Mouse (Mus musculus): Measurements from ENCODE around the gene Acin1.

Acin1 gene

DNA sequence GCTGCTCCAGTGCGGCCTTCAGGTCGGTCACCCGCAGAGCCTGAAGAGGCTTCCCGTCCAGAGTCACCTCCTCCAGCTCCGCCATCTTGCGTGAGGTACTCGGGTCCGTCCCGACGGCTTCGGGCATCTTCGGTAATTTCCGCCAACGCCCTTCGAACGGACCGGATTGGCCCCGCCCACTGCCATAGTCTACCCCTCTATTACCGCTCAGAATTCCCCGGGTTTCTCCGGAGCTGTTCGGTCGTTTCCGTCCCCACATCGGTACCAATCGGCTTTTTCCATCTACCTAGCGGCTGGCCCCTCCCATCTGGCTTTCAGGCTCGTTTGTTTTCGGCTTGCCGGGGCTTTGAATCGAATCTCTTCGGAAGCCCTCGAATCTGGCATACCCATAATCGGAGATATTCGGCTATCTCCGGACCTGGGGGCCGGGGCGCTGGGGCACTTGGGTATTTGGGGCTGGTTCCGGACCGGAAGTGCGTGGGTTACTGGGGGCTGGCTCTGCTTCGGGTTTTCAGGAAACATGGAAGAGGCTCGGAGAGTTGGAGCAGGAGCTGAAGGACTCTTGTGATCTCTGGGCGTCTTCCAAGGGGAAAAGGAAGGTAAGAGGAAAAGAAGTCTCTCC is at the start of gene Acin1:
Acin1 (minus strand) TSS at position 410 of the 622 bp plus-strand sequence.
- DNase-seq, result peak; percentile 100

DNA sequence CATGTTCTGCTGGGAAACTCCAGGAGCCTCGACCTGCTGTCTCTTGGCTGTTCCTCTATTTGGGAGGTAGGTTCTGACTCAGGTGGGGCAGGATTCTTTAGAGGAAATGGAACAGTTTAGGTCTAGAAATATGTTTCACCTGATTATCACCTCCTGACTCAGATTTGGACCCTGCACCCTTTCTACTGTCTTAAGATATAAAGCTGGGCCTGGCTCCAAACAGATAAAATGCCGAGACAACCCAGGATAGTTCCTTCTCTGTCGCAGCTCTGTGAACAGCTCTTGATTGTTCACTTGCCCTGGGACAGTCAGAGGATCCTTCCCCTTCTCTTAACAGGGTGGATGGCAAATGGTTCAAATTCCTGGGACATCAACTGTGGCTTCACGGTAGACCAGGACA is 48.5 kb upstream of the Acin1 start:
- no peak for DNase-seq

DNA sequence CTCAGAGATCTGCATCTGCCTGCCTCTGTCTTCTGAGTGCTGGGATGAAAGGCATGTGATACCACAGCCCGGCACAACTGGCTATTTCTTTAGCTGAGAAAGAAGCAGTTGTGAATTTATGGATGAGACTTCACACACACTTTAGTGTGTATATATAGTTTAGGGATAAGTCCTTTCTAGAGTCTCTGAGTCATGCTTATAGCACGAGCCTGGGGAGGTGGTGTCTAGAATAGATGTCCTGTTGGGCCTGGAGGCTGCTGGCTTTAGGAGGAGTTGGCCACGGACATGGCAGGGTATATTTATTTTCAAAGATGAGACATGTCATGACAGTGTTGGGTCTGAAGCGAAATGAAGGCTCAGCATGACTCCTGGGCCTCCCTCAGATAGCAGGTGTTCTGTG is 47.3 kb upstream of the Acin1 start:
- DNase-seq, result peak; percentile 48

DNA sequence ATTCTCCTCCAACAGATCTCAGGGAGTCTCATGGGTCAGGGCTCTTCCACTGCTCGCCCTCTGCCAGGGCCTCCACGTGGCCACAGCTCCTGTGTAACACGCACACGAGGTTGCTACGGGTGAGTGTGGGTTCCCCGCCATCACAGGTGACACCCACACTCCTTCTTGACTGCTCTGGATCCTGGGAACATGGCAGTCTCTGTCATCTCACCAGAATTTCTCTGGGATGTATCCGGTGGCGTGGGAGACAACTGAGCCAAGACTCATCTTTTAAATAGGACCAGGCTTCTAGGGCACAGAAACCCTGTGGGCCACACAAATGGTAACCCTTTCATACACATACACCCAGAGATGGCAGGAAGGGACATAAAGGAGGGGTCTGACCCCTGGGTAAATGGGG is 45.5 kb upstream of the Acin1 start:
- DNase-seq, result no peak

DNA sequence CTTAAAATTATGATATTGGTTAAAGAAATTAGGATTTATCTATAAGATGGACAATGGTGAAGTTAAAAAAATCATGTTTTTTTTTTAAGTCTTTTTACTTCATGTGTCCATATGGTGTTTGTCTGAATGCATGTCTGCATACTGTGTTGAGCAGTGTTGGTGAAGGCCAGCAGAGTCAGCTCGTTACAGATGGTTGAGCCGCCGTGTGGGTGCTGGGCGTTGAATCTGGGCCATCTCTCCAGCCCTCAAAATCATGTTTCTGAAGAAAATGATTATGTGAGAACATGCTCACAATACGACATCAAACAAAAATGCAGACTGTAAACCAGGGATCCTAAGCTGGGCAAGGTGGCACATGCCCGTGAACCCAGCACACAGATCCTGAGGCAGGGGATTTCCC is 43.6 kb upstream of the Acin1 start:
- peak; percentile 61 for DNase-seq

DNA sequence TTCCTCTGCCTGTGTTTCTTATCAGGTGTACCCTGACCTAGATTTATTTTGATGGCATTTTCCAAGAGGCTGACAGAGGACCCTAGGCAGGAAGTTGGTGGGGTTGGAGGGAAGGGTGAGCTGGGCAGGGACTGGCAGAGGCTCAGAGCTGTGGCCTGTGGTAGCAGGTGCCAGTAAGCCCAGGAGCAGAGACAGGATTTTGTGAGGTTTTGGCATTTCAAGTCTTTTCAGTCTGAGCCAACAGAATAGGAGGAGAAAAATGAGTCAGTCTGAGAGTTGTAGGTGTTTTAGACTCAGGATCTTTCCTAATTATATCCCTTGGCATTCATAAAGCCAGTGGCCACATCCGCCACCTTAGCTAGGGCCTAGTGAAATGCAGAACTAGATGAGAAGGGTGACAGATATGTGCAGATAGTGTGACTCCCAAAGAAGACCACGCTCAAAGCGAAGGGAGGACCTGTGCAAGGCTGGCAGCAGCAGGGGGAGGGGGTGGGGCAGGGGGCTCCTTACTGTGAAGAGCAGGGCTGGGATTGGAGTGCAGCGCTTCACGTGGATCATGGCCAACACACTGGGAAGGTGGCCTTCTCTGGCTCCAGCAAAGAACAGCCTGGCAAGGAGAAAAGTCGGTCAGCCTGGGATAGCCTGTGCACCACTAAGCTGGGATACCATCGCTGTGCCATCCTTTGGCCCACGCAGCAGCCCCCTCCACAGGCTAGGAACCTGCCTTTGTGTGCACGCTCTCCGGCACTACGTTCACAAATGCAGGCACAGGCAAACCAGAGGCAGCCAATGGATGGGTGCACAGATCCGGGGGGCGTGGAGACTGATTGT is 42.3 kb upstream of the Acin1 start:
- DNase-seq, result peak; percentile 67

DNA sequence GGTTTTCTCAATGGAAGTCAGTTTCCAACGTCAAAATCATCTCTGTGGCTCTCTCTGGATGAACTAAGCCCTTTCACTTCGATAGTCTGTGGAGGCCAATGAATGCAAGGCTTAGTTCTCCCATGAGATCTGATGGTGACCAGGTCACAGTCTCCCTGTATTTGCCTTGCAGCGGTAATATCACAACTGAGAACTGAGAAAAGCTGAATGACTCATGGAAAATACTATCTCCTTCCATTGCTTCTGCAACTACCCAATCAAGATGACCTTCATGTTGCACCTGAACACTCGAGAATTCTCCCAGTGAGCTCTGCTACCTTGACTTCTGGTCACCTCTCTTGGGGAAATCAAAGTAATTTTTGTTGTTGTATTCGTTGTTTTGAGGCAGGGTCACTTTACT is 40.8 kb upstream of the Acin1 start:
- no peak for DNase-seq

DNA sequence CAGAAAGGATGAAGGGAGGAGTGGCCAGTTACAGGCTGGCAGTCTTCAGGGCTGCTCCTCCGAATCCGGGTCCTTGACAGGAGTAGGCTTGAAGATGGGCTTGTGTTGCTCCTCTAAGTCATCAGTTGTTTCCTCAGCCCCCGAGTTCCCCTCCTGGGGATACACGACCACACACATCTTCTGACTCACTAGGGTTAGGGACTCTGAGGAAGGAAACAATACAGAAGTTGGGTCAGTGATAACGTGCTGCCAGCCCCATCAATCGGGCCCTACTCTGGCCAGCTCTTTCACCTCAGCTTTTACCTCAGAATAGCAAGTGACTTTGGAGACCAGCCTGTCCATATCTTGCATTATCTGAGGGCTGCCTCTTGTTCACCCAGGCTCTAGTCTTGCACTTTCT is 37.3 kb upstream of the Acin1 start:
- no peak for DNase-seq

DNA sequence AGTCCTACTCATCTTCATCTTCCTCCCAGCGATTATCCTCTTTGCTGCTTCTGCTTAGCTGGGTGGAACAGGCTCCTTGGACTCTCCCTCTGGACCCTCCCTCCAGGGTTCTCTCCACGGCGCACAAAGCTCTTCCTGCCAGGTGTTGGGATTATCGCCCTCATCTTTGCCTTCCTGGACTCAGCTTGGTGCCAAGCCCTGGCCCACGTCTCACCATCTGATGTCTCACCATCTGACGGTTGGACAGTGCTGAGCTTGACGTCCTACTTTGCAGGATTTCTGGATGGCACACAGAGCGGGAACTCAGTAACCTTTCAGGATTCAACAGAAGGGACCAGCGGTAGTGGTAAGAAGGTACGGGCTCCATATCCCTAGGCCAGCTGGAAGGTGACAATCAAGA is 35.0 kb upstream of the Acin1 start:
- no peak for DNase-seq

DNA sequence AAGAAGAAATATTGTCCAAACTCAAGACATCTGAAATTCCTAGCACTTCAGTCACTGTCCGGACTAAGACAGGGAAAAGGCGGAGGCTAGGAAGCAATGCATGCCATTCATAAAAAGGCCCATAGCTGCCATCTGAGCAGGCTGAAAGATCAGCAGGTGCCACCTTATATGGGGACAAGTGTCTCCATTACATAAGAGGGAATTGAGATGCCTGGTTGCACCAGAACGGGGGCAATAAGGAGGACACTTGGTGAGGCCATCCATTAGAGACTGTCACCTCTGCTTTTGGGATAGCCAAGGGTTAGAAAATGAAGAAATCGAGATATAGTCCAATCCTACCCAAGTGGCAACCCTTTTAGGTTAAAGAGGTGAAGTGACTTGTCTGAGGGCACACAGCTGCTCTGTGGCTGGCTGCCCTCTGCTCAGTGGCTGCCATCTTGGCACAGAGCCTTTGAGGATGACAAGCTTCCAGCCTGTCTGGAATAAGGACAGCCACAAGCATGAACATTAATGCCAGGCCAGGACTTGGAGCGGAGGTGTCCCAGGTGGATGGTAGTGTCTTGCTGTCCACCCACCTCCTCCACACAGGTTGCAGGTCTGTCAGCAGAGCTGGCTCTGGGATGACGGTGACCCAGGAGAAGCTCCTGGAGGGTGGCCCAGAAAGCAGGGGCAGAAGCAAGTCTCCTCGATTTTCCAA is 34.1 kb upstream of the Acin1 start:
- DNase-seq, result no peak

DNA sequence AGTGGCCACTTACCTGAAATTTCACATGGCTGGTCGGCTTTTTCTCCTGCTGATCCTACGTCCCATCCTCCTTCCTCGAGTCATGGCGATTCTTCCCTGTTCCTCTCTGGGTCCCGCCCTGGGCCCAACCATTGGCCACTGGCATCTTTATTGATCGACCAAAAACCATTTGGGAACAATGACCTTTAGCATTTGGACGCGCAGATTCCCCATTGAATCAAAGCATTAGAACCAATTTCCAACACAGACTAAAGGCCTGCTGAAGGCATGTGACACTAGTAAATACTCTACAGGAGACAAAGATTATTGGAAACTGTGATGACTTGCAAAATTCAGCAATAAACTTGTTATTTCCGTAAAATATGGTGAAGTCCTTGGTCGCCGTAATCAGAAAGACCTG is 33.3 kb upstream of the Acin1 start:
- DNase-seq, result no peak

DNA sequence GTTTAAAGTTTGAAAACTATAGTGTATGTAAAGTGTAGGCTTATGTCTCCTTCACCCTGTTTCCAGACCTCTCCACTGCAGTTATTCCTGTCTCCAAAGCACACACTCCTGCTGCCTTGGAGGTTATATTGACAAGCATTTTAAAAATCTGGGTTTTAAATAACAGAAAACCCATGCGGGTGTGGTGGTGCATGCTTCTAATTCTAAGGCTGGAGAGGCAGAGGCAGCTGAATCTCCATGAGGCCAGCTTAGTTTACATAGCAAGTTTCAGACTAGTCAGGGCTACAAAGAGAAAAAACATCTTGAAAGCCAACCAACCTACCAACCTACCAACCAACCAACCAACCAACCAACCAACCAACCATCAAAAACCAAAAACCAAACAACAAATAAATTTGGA is 28.7 kb upstream of the Acin1 start:
- no peak for DNase-seq

DNA sequence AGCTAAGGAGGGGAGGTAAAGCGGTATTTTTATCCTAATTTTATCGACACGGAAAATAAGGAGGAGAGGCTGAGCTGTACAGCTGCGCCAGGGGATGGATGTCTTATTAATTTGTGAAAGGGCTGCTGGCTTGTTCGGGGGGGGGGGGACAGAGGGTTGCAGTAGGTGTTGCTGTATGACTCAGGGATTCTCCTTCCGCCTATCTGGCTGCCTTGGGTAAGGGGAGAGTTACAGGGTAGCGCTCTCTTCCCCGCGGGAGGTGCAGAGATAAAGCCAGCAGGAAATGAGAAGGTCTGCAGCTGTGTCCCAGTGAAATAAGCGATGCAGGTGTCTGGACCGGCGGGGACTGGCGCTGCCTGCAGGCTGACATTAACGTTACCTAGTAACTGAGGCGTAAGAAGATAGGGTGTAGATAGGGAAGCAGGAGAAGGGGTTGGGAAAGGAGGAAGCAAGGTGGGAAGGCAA is 27.9 kb upstream of the Acin1 start:
- DNase-seq, result peak; percentile 35

DNA sequence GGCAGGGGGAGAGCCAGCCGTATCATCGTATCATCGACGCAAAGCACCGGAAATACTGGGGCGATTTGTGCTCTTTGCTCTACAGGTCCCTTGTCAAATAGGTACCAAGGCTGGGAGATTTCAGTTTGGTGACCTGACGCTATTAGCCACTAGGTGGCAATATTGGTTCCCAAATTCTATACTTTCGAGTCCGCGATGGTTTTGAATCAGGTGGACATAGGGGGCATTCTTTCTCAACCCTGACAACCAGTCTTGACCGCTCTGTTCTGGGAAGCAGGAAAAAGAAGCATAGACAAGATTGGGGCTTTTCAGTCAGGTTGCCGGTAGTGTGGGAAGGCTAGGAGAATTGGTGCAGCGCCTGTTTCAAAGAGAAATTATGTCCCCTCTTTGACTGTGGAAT is 27.4 kb upstream of the Acin1 start:
- DNase-seq, result peak; percentile 75

DNA sequence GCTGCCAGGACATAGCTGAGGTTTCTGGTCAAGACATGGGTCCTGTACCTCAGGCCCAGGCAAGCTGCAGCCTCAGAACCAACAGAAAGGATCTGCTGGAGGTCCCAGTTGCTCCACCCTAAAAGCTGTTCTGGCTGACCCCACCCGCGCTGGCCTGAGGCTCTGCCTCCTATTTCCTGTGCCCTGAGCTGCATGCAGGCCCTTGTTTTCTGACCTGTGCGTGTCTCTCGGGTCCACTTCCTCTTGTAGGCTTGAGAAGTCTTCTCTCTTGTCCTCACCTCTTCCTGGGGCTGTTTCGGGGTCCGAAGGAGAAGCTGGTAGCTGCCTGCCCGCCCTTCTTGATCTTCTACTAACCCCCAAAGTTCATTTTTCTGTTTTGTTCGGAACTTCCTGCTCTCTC is 26.1 kb upstream of the Acin1 start:
- no peak for DNase-seq

DNA sequence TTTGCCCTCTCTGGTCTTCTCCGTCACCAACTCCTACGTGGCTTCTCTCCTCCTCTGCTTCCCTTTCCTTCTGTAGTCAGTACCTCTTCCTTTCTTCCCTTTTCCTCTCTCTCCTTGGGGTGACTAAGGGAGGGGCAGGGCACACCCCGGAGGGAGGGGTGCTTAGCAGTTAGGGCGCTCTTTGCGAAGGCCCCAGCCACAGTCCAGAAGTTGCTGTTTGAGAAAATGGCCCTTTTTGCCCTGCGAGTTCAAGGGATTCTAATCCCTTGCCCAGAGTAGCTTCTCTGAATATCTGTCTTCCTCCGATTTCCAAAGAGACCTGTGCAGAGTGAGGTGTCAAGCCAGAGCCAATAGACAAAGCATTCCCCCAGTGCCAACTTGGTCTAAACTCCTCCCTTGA is 25.3 kb upstream of the Acin1 start, which contains the start of gene Cebpe:
Cebpe (minus strand) TSS at position 101 of the 400 bp plus-strand sequence.
- no peak for DNase-seq

DNA sequence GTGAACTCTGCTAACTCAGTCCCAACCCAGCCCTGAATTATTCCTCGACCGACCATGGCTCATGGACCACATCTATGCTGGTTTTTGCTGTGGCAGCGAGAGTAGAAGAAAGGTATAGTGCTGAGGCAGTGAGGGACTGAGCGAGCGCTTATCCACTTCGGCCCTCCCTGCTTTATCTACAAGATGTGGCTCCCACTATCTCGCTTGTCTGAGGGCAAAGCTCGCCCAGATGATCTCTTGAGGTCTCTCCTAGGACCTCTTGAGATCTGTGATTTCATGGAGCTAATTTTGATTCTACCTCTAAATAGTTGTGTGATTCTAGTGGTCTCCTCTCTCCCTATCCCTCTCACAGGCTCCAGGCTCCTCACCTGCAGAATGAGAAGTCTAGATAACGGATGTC is 22.3 kb upstream of the Acin1 start:
- DNase-seq, result no peak

DNA sequence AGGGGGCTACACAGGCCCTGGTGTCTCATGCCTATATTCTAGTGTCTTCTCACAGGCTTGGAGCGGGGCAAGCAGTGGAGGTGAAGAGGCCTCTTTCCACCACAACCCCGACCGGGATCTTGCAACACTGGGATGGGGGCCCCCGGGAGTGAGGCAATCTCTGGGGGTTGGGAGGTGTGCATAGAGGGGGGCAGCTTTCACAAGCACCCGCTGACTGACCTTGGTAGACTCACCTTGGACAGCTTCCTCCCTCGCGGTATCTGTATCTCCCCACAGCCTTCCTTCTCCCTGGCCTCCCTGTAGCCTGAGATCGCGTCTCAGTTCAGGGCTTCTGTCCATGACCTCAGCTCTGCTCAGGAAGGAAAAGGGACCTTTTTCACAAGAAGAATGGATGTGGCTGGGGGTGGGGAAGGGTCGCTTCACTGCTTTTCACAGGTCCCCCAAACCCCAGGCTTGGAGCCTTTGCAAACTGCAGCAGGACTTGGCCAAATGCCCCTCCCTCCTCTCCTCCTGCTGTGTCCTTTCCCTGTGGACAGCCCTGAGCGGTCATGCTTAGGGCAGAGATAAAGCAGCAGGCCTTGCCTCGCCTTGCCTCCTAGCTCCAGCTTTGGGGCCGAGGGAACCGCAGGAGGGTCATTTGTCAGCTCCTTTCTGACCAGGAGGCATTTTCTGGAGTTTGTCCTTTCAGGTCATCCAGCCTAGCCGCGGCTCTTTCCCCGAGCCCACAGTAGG is 20.0 kb upstream of the Acin1 start:
- no peak for DNase-seq

DNA sequence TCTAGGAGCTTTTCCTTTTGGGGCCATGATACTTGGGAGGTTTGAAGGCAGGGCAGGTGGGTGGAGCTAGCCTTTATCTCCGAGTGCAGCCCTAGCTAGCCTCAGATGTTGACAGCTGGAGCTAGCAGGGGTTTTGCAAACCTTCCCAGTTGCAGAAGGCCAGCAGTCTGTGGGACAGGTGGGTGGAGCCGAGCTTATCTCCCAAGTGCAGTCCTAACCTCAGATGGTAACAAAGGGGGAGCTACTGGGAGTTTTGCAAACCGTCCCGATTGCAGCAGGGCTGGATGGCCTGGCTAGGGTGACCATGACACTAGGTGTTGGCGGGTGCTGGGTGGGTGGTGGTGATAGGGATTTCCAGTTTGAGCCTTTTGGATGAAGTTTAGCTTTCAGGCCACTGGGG is 19.1 kb upstream of the Acin1 start:
- no peak for DNase-seq

DNA sequence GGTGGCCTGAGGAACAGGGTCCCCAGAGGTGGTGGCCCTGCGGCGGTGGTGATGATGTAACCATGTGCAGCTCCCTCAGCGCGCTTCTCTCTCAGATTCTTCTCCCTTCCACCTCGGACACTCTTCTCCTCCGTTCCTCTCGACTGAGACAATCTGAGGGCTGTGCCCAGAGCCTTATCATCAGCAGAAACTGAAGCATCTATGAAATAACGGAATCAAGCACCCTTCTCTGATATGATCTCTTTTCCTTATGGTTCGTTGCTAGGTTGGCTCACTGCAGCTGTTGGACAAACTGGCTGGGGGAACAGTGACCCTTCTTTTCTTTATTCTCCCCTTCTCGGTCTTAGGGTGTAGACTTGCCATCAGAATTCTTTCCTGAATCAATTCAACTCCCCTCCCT is 16.5 kb upstream of the Acin1 start:
- no peak for DNase-seq

DNA sequence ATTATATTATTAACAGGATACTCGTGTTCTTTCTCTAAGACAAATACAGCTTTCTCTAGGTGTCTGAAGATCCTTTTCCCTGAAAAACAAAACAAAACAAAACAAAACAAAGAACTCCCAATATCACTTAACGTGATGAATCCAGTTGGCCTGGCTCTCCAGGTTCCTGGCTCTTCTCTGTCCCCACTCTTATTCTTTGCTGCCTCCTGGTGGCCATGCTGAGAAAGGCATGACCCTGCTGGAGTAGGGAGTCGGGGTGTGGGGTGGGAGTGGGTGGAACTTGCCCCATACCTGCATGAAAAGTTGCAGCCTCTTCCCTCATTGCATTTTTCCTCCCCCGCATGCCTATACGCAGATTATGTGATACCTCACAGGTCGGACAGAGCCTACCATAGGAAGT is 14.6 kb upstream of the Acin1 start:
- peak; percentile 69 for DNase-seq

DNA sequence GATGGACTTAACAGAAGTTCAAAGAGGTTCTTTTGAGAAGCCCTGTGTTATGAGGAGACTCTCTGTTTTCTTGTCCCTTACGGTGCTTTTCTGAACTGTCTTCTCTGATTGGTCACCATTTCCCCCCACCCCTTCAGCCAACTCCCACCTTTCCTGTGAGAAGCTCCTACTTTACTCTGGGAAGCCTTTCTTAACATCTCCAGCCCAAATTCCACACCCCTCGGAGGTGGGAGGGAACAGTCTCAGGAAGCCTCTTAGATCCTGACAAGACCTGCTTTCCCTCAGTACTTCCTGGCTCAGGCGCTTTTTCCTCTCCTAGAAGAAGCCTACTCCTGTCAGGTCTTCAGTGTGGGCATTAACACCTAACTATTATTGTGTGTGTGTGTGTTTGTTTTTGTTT is 12.9 kb upstream of the Acin1 start:
- no peak for DNase-seq

DNA sequence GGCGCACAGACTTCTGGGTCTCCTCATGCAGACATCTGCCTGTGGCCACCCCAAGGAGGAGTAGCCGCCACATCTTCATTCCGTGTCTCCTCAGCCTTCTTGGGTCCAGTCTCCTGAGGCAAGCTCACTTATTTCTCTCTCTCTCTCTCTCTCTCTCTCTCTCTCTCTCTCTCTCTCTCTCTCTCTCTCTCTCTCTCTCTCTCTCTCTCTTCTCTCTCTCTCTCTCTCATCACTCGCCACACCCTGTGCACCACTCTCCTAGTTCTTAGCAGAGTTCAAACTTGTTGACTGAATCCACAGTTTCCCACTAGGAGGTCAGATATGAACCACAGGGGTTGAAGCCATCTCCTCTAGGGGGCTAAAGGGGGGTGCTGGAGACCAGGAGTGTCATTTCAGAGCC is 12.0 kb upstream of the Acin1 start, which contains the start of gene Gm29776:
Gm29776 (minus strand) TSS at position 101 of the 400 bp plus-strand sequence.
- DNase-seq, result no peak

Data from right cerebral cortex, adult 18-20 months (tissue).